Mouse (Mus musculus) lung, postnatal 0 days (tissue): ENCODE measurements around the gene Lrmda. TPM values are rescaled to one million over a fixed set of nuclear protein-coding genes. Genes with fewer than 3 reads are reported as not detected.

ENCODE experiments used
- ATAC-seq: fragments of 200-750 bp; cut with Nextera tagmentation; 2 replicates; pipeline ENCODE4 v1.8.0; 2017; ENCODE audit warnings: moderate library complexity
- DNase-seq: peaks from one replicate; pipeline ENCODE4 v3.0.0-alpha.2; 2016; ENCODE audit warnings: low spot score
- H3K27ac ChIP-seq: fragments of 300-500 bp; sonication (generic); 2 replicates; pipeline ENCODE4 v1.5.1; 2014; ENCODE audit warnings: antibody characterized with exemption, mild to moderate bottlenecking, low read length, mixed read lengths
- H3K27me3 ChIP-seq: fragments of 300-500 bp; sonication (generic); replicated peaks from 2 replicates; pipeline ENCODE4 v1.6.1; 2014; ENCODE audit warnings: low read length, mixed read lengths; ENCODE audit not compliant: insufficient read depth
- H3K36me3 ChIP-seq: fragments of 300-500 bp; sonication (generic); 2 replicates; pipeline ENCODE4 v1.6.1; 2014; ENCODE audit warnings: low read length, mixed read lengths; ENCODE audit not compliant: insufficient read depth
- H3K4me1 ChIP-seq: fragments of 300-500 bp; sonication (generic); 2 replicates; pipeline ENCODE4 v1.6.1; 2014; ENCODE audit warnings: antibody characterized with exemption, low read depth, low read length, mixed read lengths; ENCODE audit not compliant: insufficient read depth
- H3K4me2 ChIP-seq: fragments of 300-500 bp; sonication (generic); replicated peaks from 2 replicates; pipeline ENCODE4 v1.6.1; 2014; ENCODE audit warnings: low read depth, mild to moderate bottlenecking, low read length, moderate library complexity, mixed read lengths
- H3K4me3 ChIP-seq: fragments of 300-500 bp; sonication (generic); 2 replicates; pipeline ENCODE4 v1.5.1; 2014; ENCODE audit warnings: low read depth, low read length
- H3K9ac ChIP-seq: fragments of 300-500 bp; sonication (generic); replicated peaks from 2 replicates; pipeline ENCODE4 v1.6.1; 2014; ENCODE audit warnings: low read depth, mild to moderate bottlenecking
- H3K9me3 ChIP-seq: fragments of 300-500 bp; sonication (generic); 2 replicates; pipeline ENCODE4 v1.6.1; 2016; ENCODE audit warnings: low read length, mixed read lengths
- CTCF ChIP-seq: IDR thresholded peaks from 2 replicates; pipeline ENCODE4 v1.5.1; 2016; ENCODE audit warnings: antibody characterized with exemption, mild to moderate bottlenecking
- EP300 ChIP-seq: IDR thresholded peaks from 2 replicates; pipeline ENCODE4 v1.6.1; 2016; ENCODE audit warnings: antibody characterized with exemption, mild to moderate bottlenecking, control low read depth
- WGBS: fragments of 180-500 bp; shearing (Covaris S2); extraction: QIAGEN DNeasy Blood & Tissue Kit; methylation state at CpG from one replicate; pipeline ENCODE4 v1.1.7; 2014; 5-methylcytosine and 5-hydroxymethylcytosine counted together
- polyA plus RNA-seq: library from polyadenylated mRNA; unstranded; fragments of >200 nt; fragmentation: Nextera tagmentation; extraction: Ambion mirVana; gene quantifications from 2 replicates; pipeline ENCODE4 v1.2.1, GENCODE M21; 2015

Lrmda gene
- polyA plus RNA-seq, 1 experiment from 2014 or later = 0.86 TPM

GRCm38 (mm10) chr14:22810531-22810930 is 791.0 kb downstream of the Lrmda start:
- Histone ChIP-seq H3K9ac (no peak overlapping the region), H3K4me3 (no peak overlapping the region), H3K4me2 (no peak overlapping the region), H3K27ac (0 out of 2 replicates have a peak overlapping the region, but pooled peaks have one; percentile 32), H3K9me3 (no peaks in the 10 kb centered on the region), H3K4me1 (peaks cover 12% of the 10 kb centered on the region; the same call in 1 of the 2 replicates), H3K36me3 (no peaks in the 10 kb centered on the region), H3K27me3 (no peaks in the 10 kb centered on the region)
- TF ChIP-seq EP300 (no peak), CTCF (no peak)
- DNase-seq (peak; percentile 71), ATAC-seq (peak; percentile 22; the same call in 1 of the 2 replicates)
- 33% methylated on average over 1 of the region's 1 CpGs for WGBS

- DNase-seq = no peak
- Histone ChIP-seq H3K36me3 (no peaks in the 10 kb centered on the region), H3K27ac (no peak overlapping the region), H3K9ac (no peak overlapping the region), H3K4me2 (no peak overlapping the region), H3K9me3 (no peaks in the 10 kb centered on the region), H3K4me1 (peaks cover 9% of the 10 kb centered on the region; the same call in 1 of the 2 replicates), H3K27me3 (no peaks in the 10 kb centered on the region), H3K4me3 (no peak overlapping the region)
- no peak for ATAC-seq
- TF ChIP-seq EP300 (no peak), CTCF (no peak)
- 41% methylated on average over 6 of the region's 6 CpGs for WGBS
These were observed 793.3 kb downstream of the Lrmda start for GRCm38 (mm10) chr14:22812824-22813223.

- Histone ChIP-seq H3K4me1 (0 out of 2 replicates have a peak, but pooled peaks cover 8% of the 10 kb centered on the region), H3K36me3 (no peaks in the 10 kb centered on the region), H3K27me3 (no peaks in the 10 kb centered on the region), H3K4me3 (no peak overlapping the region), H3K9me3 (no peaks in the 10 kb centered on the region), H3K27ac (no peak overlapping the region), H3K4me2 (0 out of 2 replicates have a peak overlapping the region, but pooled peaks have one; percentile 17), H3K9ac (no peak overlapping the region)
- ATAC-seq (no peak), DNase-seq (no peak)
- WGBS = 35% methylated on average over 7 of the region's 7 CpGs
- TF ChIP-seq EP300 (no peak), CTCF (no peak)
These were observed 793.9 kb downstream of the Lrmda start for GRCm38 (mm10) chr14:22813389-22813788.

GRCm38 (mm10) chr14:22814811-22815345 is 795.4 kb downstream of the Lrmda start:
- Histone ChIP-seq H3K4me2 (no peak overlapping the region), H3K4me3 (no peak overlapping the region), H3K36me3 (no peaks in the 10 kb centered on the region), H3K9me3 (no peaks in the 10 kb centered on the region), H3K9ac (no peak overlapping the region), H3K4me1 (no peaks in the 10 kb centered on the region), H3K27me3 (no peaks in the 10 kb centered on the region), H3K27ac (no peak overlapping the region)
- ATAC-seq (no peak), DNase-seq (no peak)
- WGBS = 45% methylated on average over 9 of the region's 9 CpGs
- no peak for TF ChIP-seq CTCF
- TF ChIP-seq EP300 = no peak; the same call in 1 of the 2 replicates

- no peak overlapping the region for H3K9ac ChIP-seq
- DNase-seq (no peak), ATAC-seq (peak; percentile 25)
- no peak overlapping the region for H3K27ac ChIP-seq
- no peaks in the 10 kb centered on the region for H3K4me1 ChIP-seq
- no peak overlapping the region for H3K4me3 ChIP-seq
- H3K4me2 ChIP-seq = no peak overlapping the region
- TF ChIP-seq EP300 (no peak), CTCF (peak; percentile 66)
- H3K9me3 ChIP-seq = no peaks in the 10 kb centered on the region
- H3K27me3 ChIP-seq = no peaks in the 10 kb centered on the region
- WGBS = 61% methylated on average over 6 of the region's 6 CpGs
- H3K36me3 ChIP-seq = no peaks in the 10 kb centered on the region
These were observed 798.1 kb downstream of the Lrmda start for GRCm38 (mm10) chr14:22817346-22818201.

- Histone ChIP-seq H3K36me3 (no peaks in the 10 kb centered on the region), H3K27ac (no peak overlapping the region), H3K4me1 (no peaks in the 10 kb centered on the region), H3K4me3 (no peak overlapping the region), H3K4me2 (no peak overlapping the region), H3K9ac (no peak overlapping the region), H3K27me3 (no peaks in the 10 kb centered on the region), H3K9me3 (no peaks in the 10 kb centered on the region)
- DNase-seq (no peak), ATAC-seq (no peak)
- TF ChIP-seq CTCF = no peak
- TF ChIP-seq EP300 = no peak
- WGBS = 49% methylated on average over 3 of the region's 3 CpGs
These were observed 798.7 kb downstream of the Lrmda start for GRCm38 (mm10) chr14:22818202-22818530.
